In the genomic region with DNA sequence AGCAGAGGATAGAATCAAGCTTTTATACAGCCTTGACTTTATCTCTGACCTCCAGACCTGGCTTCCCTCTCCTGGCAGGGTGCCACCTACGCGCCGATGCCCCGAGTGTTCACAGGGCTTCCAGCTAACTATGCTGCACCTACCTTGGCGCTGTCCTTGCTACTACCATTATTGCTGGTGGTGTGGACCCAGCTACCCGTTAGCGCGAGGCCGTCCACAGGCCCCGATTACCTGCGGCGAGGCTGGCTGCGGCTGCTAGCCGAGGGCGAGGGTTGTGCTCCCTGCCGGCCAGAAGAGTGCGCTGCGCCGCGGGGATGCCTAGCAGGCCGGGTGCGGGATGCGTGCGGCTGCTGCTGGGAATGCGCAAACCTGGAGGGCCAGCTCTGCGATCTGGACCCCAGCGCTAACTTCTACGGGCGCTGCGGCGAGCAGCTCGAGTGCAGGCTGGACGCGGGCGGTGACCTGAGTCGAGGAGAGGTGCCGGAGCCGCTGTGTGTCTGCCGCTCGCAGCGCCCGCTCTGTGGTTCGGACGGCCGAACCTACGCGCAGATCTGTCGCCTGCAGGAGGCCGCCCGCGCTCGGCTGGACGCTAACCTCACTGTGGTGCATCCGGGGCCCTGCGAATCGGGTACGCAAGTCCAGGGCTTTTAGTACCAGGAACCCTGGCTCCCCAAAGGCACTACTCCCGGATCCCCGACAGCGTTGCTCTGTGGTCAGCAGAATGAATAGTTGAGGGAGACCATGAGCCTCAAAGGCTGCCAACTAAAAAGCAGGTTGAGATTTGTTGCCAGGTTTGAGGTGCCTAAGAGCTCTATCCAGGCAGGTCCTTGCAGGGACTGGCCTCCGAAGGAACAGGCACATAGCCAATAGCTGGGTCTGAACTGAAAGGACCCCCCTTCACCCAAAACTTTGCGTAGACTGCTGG, we compare ENCODE assay signal across 9 mouse cellular contexts. TPM values are rescaled to one million over a fixed set of nuclear protein-coding genes. Genes with fewer than 3 reads are reported as not detected.
DNase-seq lines count a peak whose midpoint lies in the region; ATAC-seq and TF ChIP-seq lines count a peak whose summit lies in the region.
"Had no signal": no experiment of that assay in that cellular context is flagged by ENCODE, and none has a peak within 500 bp of the region (broad histone marks: within the 10 kb centered on the region; RNA-seq: fewer than 3 reads in every experiment).

No protein-coding gene starts in this region.

- H3K4me1 ChIP-seq in MEL (ENCODE audit: control insufficient read depth in 1 of 2, insufficient read depth in 2 of 2, low read length in 2 of 2), result peaks cover 0 to 31% of the 10 kb centered on the region in 2 experiments; a peak in 2 of 4 replicates
- peaks cover 1% of the 10 kb centered on the region; the same call in 1 of the 2 replicates for H3K4me1 ChIP-seq in bone marrow, adult 2 months (ENCODE audit: control insufficient read depth, insufficient read depth, low read length)
- H3K4me1 ChIP-seq in erythroblast, embryonic 14.5 days (ENCODE audit: control insufficient read depth), result peaks cover 43% of the 10 kb centered on the region
- H3K4me1 ChIP-seq in hindbrain, embryonic 10.5 days (replicated peaks), result peaks cover 64% of the 10 kb centered on the region
- H3K4me1 ChIP-seq in limb, embryonic 11.5 days (ENCODE audit: control insufficient read depth, insufficient read depth, low read length), result peaks cover 29% of the 10 kb centered on the region
- H3K4me1 ChIP-seq in midbrain, embryonic 11.5 days (ENCODE audit: control insufficient read depth, insufficient read depth, low read length), result peaks cover 31% of the 10 kb centered on the region

- peak overlapping the region; percentile 56 to 77 for H3K4me3 ChIP-seq in MEL (ENCODE audit: control insufficient read depth in 1 of 2, insufficient read depth in 1 of 2, low read depth in 2 of 2, low read length in 2 of 2)
- H3K4me3 ChIP-seq in bone marrow, adult 2 months (replicated peaks; ENCODE audit: control insufficient read depth, low read depth, low read length), result peak overlapping the region; percentile 46
- peak overlapping the region; percentile 65 for H3K4me3 ChIP-seq in erythroblast, embryonic 14.5 days (replicated peaks)
- peak overlapping the region; percentile 72 for H3K4me3 ChIP-seq in hindbrain, embryonic 10.5 days
- H3K4me3 ChIP-seq in limb, embryonic 11.5 days (ENCODE audit: low read depth, low read length), result peak overlapping the region; percentile 30
- H3K4me3 ChIP-seq in midbrain, embryonic 11.5 days (ENCODE audit: low read depth, low read length), result peak overlapping the region; percentile 23

- H3K27ac ChIP-seq in MEL (ENCODE audit: control insufficient read depth, low read depth, low read length), result no peak overlapping the region
- no peak overlapping the region; the same call in 1 of the 2 replicates for H3K27ac ChIP-seq in bone marrow, adult 2 months (ENCODE audit: control insufficient read depth, insufficient read depth, low read depth, low read length, poor library complexity)
- H3K27ac ChIP-seq in hindbrain, embryonic 10.5 days, result peak overlapping the region; percentile 50; the same call in 1 of the 2 replicates
- H3K27ac ChIP-seq in limb, embryonic 11.5 days (replicated peaks; ENCODE audit: low read depth, low read length), result no peak overlapping the region
- no peak overlapping the region for H3K27ac ChIP-seq in midbrain, embryonic 11.5 days (ENCODE audit: low read depth, low read length)

- no peak for ATAC-seq in limb, embryonic 11.5 days (ENCODE audit: insufficient number of reproducible peaks, low FRiP score, low TSS enrichment, low read depth)
- no peak for ATAC-seq in midbrain, embryonic 11.5 days (ENCODE audit: low FRiP score)

- no peak; a peak in 1 of 4 replicates for TF ChIP-seq EP300 in MEL (IDR thresholded peaks at IDR 0.05; ENCODE audit: low read depth in 1 of 2, low read length in 2 of 2)

- peak in 1 of 2 experiments; percentile 32; a peak in 1 of 4 replicates for TF ChIP-seq POLR2A in MEL (IDR thresholded peaks at IDR 0.05; ENCODE audit: control insufficient read depth in 1 of 2, insufficient read depth in 1 of 2, low read depth in 1 of 2, low read length in 2 of 2, poor library complexity in 1 of 2)
- no peak for TF ChIP-seq POLR2A in bone marrow, adult 2 months (IDR thresholded peaks at IDR 0.05; ENCODE audit: borderline replicate concordance, control insufficient read depth, low read depth, low read length)

- peak overlapping the region; percentile 50 for H3K9ac ChIP-seq in MEL (ENCODE audit: control insufficient read depth, low read depth, low read length, poor library complexity, severe bottlenecking)
- H3K9ac ChIP-seq in limb, embryonic 11.5 days (ENCODE audit: low read length), result no peak overlapping the region; the same call in 1 of the 2 replicates
- no peak overlapping the region for H3K9ac ChIP-seq in midbrain, embryonic 11.5 days (ENCODE audit: low read length)

- DNase-seq in MEL (ENCODE audit: low read depth, low spot score), result peak; percentile 82
- peak; percentile 72 for DNase-seq in hindbrain, embryonic 10.5 days (ENCODE audit: low spot score)
- DNase-seq in limb, embryonic 11.5 days (ENCODE audit: low spot score), result peak; percentile 73
- DNase-seq in midbrain, embryonic 11.5 days (ENCODE audit: low spot score, missing footprints), result peak; percentile 95
- peak; percentile 65 for DNase-seq in splenic B cell, adult 2 months (ENCODE audit: low read depth, low spot score)
- no peak for DNase-seq in layer of hippocampus, adult 9-11 months

- H3K79me2 ChIP-seq in MEL (ENCODE audit: control insufficient read depth, insufficient read depth, low read length, poor library complexity), result peaks cover 5% of the 10 kb centered on the region; the same call in 1 of the 2 replicates

- TF ChIP-seq CTCF in MEL (IDR thresholded peaks at IDR 0.05 in 2 of 3, conservative IDR thresholded peaks at IDR 0.05 in 1 of 3; ENCODE audit: control insufficient read depth in 1 of 3, insufficient read depth in 1 of 3, low read depth in 2 of 3, low read length in 3 of 3, poor library complexity in 1 of 3, severe bottlenecking in 1 of 3), result peak in 2 of 3 experiments; percentile 60 to 74; a peak in 5 of 6 replicates
- TF ChIP-seq CTCF in bone marrow, adult 2 months (IDR thresholded peaks at IDR 0.05; ENCODE audit: control insufficient read depth, insufficient read depth, low read length), result peak; percentile 48

- no peaks in the 10 kb centered on the region for H3K9me3 ChIP-seq in MEL (replicated peaks; ENCODE audit: insufficient read depth, low read length)
- peaks cover 21% of the 10 kb centered on the region; the same call in 1 of the 2 replicates for H3K9me3 ChIP-seq in erythroblast, embryonic 14.5 days (ENCODE audit: control insufficient read depth, low read length)
- H3K9me3 ChIP-seq in hindbrain, embryonic 10.5 days, result no peaks in the 10 kb centered on the region
- no peaks in the 10 kb centered on the region for H3K9me3 ChIP-seq in limb, embryonic 11.5 days (ENCODE audit: control insufficient read depth, low read length)
- no peaks in the 10 kb centered on the region for H3K9me3 ChIP-seq in midbrain, embryonic 11.5 days (ENCODE audit: control insufficient read depth, low read length)

- peak overlapping the region; percentile 76 for H3K4me2 ChIP-seq in limb, embryonic 11.5 days (ENCODE audit: low read depth, severe bottlenecking)
- peak overlapping the region; percentile 47 for H3K4me2 ChIP-seq in midbrain, embryonic 11.5 days

- TF ChIP-seq RAD21 in MEL (IDR thresholded peaks at IDR 0.05; ENCODE audit: low read depth, low read length), result no peak

- H3K27me3 ChIP-seq in MEL (ENCODE audit: control insufficient read depth in 1 of 2, insufficient read depth in 2 of 2, low read length in 2 of 2), result peaks cover 0 to 6% of the 10 kb centered on the region in 2 experiments; a peak in 1 of 4 replicates
- peaks cover 69% of the 10 kb centered on the region for H3K27me3 ChIP-seq in erythroblast, embryonic 14.5 days (ENCODE audit: control insufficient read depth)
- H3K27me3 ChIP-seq in hindbrain, embryonic 10.5 days (ENCODE audit: insufficient read depth, poor library complexity, severe bottlenecking), result peaks cover 85% of the 10 kb centered on the region
- H3K27me3 ChIP-seq in limb, embryonic 11.5 days (ENCODE audit: control insufficient read depth, insufficient read depth, low read length), result peaks cover 61% of the 10 kb centered on the region
- peaks cover 60% of the 10 kb centered on the region for H3K27me3 ChIP-seq in midbrain, embryonic 11.5 days (ENCODE audit: control insufficient read depth, insufficient read depth, low read length)
- H3K27me3 ChIP-seq in splenic B cell, adult 2 months (ENCODE audit: control insufficient read depth, insufficient read depth, low read length, poor library complexity, severe bottlenecking), result no peaks in the 10 kb centered on the region

- H3K36me3 ChIP-seq in MEL (ENCODE audit: control insufficient read depth in 1 of 2, insufficient read depth in 2 of 2, low read length in 2 of 2), result peaks cover 0 to 17% of the 10 kb centered on the region in 2 experiments; a peak in 2 of 4 replicates
- H3K36me3 ChIP-seq in erythroblast, embryonic 14.5 days (ENCODE audit: control insufficient read depth), result no peaks in the 10 kb centered on the region
- no peaks in the 10 kb centered on the region for H3K36me3 ChIP-seq in hindbrain, embryonic 10.5 days
- H3K36me3 ChIP-seq in limb, embryonic 11.5 days (ENCODE audit: control insufficient read depth, insufficient read depth, low read length), result no peaks in the 10 kb centered on the region
- H3K36me3 ChIP-seq in midbrain, embryonic 11.5 days (ENCODE audit: control insufficient read depth, insufficient read depth, low read length), result no peaks in the 10 kb centered on the region
- H3K36me3 ChIP-seq in splenic B cell, adult 2 months (ENCODE audit: control insufficient read depth, insufficient read depth, low read length, poor library complexity, severe bottlenecking), result no peaks in the 10 kb centered on the region

- WGBS in bone marrow, adult 2 months, result under 1% methylated on average over 62 of the region's 62 CpGs
- under 1% methylated on average over 62 of the region's 62 CpGs for WGBS in hindbrain, embryonic 10.5 days
- under 1% methylated on average over 62 of the region's 62 CpGs for WGBS in limb, embryonic 11.5 days
- WGBS in midbrain, embryonic 11.5 days, result under 1% methylated on average over 62 of the region's 62 CpGs

RNA-seq across cellular contexts. Expression of a gene that starts 1.8 kb away (rescaled TPM):
- total RNA-seq in MEL (2012; rRNA removed), result 0.33 and 0.39 TPM in 2 replicates
- 1 to 10 TPM in 1 of 2 experiments, not detected in 1; 1.5 TPM for polyA plus RNA-seq in MEL (2012; ENCODE audit: insufficient read depth in 1 of 2, insufficient read length in 2 of 2, low read depth in 1 of 2, low replicate concordance in 2 of 2, missing spikeins in 1 of 2)
- polyA plus RNA-seq in bone marrow, adult 2 months (2011; ENCODE audit: insufficient read depth, insufficient read length, low replicate concordance, missing spikeins), result 1.4 and 2.2 TPM in 2 replicates
- not detected in 2 replicates for polyA plus RNA-seq in erythroblast, embryonic 14.5 days (2012)
- 1.3 and 8.9 TPM in 2 replicates for polyA plus RNA-seq in hindbrain, embryonic 10.5 days (2016; fragmentation: Nextera tagmentation; extraction: Ambion mirVana)
- 1.4 and 2.2 TPM in 2 replicates for polyA plus RNA-seq in limb, embryonic 11.5 days (2014; fragmentation: Nextera tagmentation; extraction: Ambion mirVana)
- 0.38 and 0.39 TPM in 2 replicates for polyA plus RNA-seq in midbrain, embryonic 11.5 days (2014; fragmentation: Nextera tagmentation; extraction: Ambion mirVana)

RNA-seq across cellular contexts. Expression of a gene that starts 29.5 kb away (rescaled TPM):
- 3.6 and 5.0 TPM in 2 replicates for total RNA-seq in MEL (2012; rRNA removed)
- 10 to 100 TPM in 1 of 2 experiments, not detected in 1; 10.6 TPM for polyA plus RNA-seq in MEL (2012; ENCODE audit: insufficient read depth in 1 of 2, insufficient read length in 2 of 2, low read depth in 1 of 2, low replicate concordance in 2 of 2, missing spikeins in 1 of 2)
- 8.1 and 13.5 TPM in 2 replicates for polyA plus RNA-seq in bone marrow, adult 2 months (2011; ENCODE audit: insufficient read depth, insufficient read length, low replicate concordance, missing spikeins)
- polyA plus RNA-seq in erythroblast, embryonic 14.5 days (2012), result 0.08 and 0.11 TPM in 2 replicates
- polyA plus RNA-seq in hindbrain, embryonic 10.5 days (2016; fragmentation: Nextera tagmentation; extraction: Ambion mirVana), result 9.8 and 17.8 TPM in 2 replicates
- 11.9 and 12.4 TPM in 2 replicates for polyA plus RNA-seq in limb, embryonic 11.5 days (2014; fragmentation: Nextera tagmentation; extraction: Ambion mirVana)
- polyA plus RNA-seq in midbrain, embryonic 11.5 days (2014; fragmentation: Nextera tagmentation; extraction: Ambion mirVana), result 17.7 and 20.4 TPM in 2 replicates

RNA-seq across cellular contexts. Expression of a gene that starts 31.3 kb away (rescaled TPM):
- 0.08 and 0.10 TPM in 2 replicates for total RNA-seq in MEL (2012; rRNA removed)
- polyA plus RNA-seq in MEL (2012; ENCODE audit: insufficient read depth in 1 of 2, insufficient read length in 2 of 2, low read depth in 1 of 2, low replicate concordance in 2 of 2, missing spikeins in 1 of 2), result under 1 TPM in 1 of 2 experiments, not detected in 1; 0.56 TPM
- polyA plus RNA-seq in bone marrow, adult 2 months (2011; ENCODE audit: insufficient read depth, insufficient read length, low replicate concordance, missing spikeins), result not detected in 2 replicates
- not detected in 2 replicates for polyA plus RNA-seq in erythroblast, embryonic 14.5 days (2012)
- polyA plus RNA-seq in hindbrain, embryonic 10.5 days (2016; fragmentation: Nextera tagmentation; extraction: Ambion mirVana), result 0.26 and 0.40 TPM in 2 replicates
- polyA plus RNA-seq in limb, embryonic 11.5 days (2014; fragmentation: Nextera tagmentation; extraction: Ambion mirVana), result 0.14 and 0.21 TPM in 2 replicates
- polyA plus RNA-seq in midbrain, embryonic 11.5 days (2014; fragmentation: Nextera tagmentation; extraction: Ambion mirVana), result 0.17 and 0.19 TPM in 2 replicates
- total RNA-seq: hematopoietic stem cell, adult 5-6 weeks had no signal
